Mouse (Mus musculus): ENCODE results near the gene Rnase1.
"Not testable (repeated sequence)": the region's sequence is repeated elsewhere in the genome, so short reads cannot be mapped to it uniquely, and the experiment has no call there.

Rnase1 gene

GRCm38 (mm10) chr14:51140342-51140741 lies 6.2 kb downstream of the Rnase1 start:
- no peak for DNase-seq (ENCODE audit: low spot score)

DNA sequence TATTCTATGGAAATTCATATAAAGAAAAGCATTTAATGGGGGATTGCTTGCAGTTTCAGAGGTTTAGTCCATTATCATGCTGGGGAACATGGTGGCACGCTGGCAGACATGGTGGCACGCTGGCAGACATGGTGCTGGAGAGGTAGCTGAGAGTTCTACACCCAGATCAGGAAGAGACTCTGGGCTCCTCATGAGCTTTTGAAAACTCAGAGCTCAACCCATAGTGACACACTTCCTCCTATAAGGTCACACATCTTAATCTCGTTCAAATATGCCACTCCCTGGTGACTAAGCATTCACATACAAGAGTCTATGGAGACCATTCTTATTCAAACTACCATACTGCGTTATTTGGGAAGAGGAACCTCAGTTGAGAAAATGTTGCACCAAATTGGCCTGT lies 14.2 kb downstream of the Rnase1 start:
- DNase-seq (ENCODE audit: low spot score) = no peak

- DNase-seq (ENCODE audit: low spot score) = no peak
Measured at GRCm38 (mm10) chr14:51131086-51131815, 15.3 kb downstream of the Rnase1 start.

- DNase-seq (ENCODE audit: low spot score) = no peak
Measured at GRCm38 (mm10) chr14:51130315-51130940, 16.2 kb downstream of the Rnase1 start.

DNA sequence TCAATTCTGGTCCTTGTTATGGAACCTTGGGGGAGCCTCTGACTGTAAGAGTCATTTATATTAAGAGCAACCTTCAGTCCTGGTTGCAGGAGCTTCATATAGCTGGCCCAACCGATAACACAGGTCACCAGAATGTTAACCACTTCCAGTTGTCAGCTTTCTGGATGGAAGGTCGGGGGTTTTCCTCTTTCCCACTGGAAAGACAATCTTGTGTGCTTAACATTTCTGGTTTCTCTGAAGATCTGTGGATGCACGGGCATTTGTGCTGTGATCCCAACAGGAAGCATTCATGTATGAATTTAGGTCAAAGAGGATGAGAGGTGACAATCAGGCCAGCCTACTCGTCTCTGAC lies 17.0 kb downstream of the Rnase1 start:
- DNase-seq (ENCODE audit: low spot score) = no peak

- no peak for DNase-seq (ENCODE audit: low spot score)
Measured at GRCm38 (mm10) chr14:51128775-51129623, 17.6 kb downstream of the Rnase1 start.

- DNase-seq (ENCODE audit: low spot score) = no peak
Measured at GRCm38 (mm10) chr14:51127648-51128258, 18.8 kb downstream of the Rnase1 start.

GRCm38 (mm10) chr14:51125684-51126083 lies 20.9 kb downstream of the Rnase1 start:
- DNase-seq (ENCODE audit: low spot score) = no peak

- DNase-seq (ENCODE audit: low spot score) = no peak
Measured at GRCm38 (mm10) chr14:51113916-51114560, 32.5 kb downstream of the Rnase1 start, which contains the start of gene Eddm3b. Gene Eddm3b (plus strand): TSS chr14:51114426.

- no peak for DNase-seq (ENCODE audit: low spot score)
Measured at GRCm38 (mm10) chr14:51113476-51113875, 33.1 kb downstream of the Rnase1 start.

DNA sequence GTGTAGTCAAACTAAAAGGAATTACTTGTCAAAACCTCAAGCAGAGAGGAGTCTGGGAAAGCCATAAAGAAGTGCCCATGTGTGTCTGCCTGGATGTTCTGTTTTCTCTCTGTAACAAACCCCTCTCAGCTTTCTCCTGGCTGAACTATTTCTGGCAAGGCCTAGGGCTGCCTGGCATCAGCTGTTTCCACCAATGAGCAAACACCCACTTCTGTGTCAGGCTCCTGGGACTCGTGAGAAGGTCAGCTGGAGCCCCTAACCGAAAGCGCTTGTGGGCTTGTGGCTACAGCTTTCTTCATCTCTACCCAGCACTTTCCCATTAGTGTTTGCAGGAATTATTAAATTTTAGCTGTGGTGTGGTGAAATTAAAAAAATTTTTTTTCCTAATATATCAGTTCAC lies 34.6 kb downstream of the Rnase1 start:
- no peak for DNase-seq (ENCODE audit: low spot score)

DNA sequence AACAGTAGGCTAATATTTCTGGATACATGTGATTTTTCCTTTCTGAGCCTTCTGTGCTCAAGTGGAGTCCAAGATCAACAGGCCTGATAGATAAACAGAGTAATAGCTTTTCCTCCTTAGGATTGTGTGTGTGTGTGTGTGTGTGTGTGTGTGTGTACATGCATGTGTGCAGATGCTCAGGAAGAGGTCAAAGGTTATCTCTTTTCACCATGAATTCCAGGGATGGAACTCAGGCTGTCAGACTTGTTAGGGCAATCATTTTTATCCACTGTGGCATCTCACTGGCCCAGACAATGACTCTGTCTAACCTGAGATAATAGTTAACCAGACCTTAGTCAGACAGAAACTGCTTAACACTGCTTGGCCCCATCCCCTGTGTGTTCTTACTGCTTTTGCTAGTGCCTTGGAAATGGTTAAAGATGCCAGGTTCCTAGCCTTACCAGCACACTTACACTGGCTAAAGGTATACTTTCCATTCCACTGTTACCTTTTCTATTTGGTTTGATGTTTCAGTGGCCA lies 40.1 kb downstream of the Rnase1 start:
- DNase-seq (ENCODE audit: low spot score) = no peak

- no peak for DNase-seq (ENCODE audit: low spot score)
Measured at GRCm38 (mm10) chr14:51104366-51104765, 42.2 kb downstream of the Rnase1 start.

DNA sequence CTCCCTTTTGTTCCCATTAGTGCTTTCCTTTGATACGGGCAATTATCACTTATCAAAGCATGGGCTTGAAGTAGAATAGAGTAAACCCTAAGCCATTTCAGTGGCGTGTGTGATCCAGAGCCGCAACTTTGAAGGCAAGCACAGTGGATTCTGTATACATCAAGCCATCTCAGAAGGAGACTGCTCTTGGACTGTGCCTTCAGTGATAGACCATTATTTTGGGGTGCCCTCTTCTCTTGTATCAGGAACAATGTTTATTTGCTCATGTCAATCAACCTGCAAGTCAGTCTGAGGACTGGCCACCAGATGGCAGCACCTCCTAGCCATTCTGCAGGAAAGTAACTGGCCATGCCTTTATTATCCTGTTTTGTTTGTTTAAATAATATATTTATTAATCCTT lies 43.4 kb downstream of the Rnase1 start:
- DNase-seq (ENCODE audit: low spot score) = peak; percentile 79

DNA sequence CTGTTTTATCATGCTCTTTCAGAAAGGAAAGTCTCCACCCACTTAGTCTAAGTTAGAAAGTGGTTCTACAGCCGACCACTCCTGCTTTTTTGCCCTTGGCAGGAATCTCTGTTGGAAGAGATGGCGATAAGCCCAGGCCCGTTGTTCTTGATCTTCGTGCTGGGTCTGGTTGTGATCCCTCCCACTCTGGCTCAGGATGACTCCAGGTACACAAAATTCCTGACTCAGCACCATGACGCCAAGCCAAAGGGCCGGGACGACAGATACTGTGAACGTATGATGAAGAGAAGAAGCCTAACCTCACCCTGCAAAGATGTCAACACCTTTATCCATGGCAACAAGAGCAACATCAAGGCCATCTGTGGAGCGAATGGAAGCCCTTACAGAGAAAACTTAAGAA lies 45.3 kb downstream of the Rnase1 start:
- no peak for DNase-seq (ENCODE audit: low spot score)

DNA sequence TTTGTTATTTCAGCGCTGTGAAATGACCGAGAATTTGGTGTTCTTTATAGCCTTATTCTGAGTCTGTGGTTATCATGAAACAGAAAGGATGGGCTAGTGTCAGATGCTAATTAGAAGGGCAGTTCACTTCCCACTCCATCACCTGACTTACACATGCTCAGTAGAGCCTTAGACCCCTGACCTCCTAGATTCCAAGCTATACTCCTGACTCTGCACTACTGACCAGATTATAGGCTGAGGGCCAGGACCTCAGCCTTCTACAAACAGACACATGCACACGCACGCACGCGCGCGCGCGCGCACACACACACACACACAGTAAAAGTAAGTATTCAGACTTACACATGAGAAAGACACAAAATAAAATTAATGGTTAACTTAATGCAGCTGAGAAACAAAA lies 47.7 kb downstream of the Rnase1 start:
- DNase-seq (ENCODE audit: low spot score) = no peak

DNA sequence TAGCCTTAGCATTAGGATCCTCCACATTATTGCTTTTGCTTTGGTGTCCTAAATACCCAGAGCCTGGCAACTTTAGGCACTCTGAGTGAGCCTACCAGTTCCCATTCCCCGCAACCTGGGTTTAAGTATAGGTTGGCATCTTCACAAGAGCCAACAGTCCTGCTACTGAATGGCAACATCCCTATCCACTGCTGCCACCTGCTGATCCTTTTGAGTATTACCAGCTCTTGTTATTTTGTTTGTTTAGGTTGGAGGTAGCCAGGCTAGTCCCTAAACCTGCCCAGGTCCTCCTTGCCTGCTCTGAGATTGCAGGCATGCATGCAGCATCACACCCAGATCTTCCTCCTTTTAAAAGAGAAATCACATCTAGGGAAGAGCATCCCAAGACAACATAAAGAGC lies 48.3 kb downstream of the Rnase1 start:
- not testable (repeated sequence) for DNase-seq (ENCODE audit: low spot score)

- no peak for DNase-seq (ENCODE audit: low spot score)
Measured at GRCm38 (mm10) chr14:51095736-51096524, 50.7 kb downstream of the Rnase1 start.

All from embryo, embryonic 10 days (tissue).